Mouse (Mus musculus): ENCODE measurements around the gene Mapk12.

Gene Mapk12

DNA sequence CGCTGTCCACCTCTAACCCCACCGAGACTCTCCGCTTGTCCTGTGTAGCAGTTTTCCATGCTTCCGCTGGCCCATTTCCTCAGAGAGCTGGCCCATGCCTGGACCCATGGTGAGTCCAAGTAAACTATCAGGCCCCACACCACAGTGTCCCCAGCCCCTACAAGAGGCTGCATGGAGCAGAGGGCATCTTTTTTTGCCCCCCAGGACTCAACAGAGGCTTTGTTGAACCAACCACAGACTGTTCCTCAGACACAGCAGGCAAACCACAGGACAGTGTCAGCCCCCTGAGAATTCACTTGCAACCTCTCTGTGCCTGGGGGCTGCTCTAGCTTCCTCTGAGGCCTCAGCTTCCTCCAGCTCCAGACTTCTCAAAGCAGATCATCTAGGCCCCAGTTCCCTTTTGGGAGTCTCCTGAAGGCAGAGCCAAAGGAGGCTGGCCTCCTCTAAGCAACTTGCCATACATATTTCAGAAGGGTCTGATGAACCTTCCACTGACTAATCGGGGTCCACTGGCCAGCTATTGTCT lies 31.1 kb upstream of the Mapk12 start:
- peak in 1 of 2 experiments; percentile 18 for DNase-seq (ENCODE audit: low spot score in 2 of 2)

DNA sequence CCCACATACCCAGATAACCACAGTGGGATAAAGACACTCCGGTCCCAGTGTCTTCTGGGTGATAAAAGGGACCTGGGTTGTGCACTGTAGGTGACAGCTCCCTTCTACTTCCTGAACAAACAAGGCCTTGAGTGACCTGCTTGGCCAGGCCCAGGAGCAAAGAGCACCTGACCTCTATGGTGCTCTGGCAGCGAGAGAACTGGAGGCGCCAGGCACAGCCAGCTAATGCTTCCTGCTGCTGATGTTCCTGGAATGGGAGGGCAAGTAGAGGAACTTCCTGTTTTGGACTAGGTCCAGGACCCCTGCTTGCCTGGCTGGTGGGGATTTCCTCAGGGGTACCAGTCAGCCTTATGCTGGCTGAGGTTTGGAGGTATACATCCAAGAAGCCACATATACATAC lies 29.6 kb upstream of the Mapk12 start:
- DNase-seq (ENCODE audit: low spot score in 2 of 2) = no peak

DNA sequence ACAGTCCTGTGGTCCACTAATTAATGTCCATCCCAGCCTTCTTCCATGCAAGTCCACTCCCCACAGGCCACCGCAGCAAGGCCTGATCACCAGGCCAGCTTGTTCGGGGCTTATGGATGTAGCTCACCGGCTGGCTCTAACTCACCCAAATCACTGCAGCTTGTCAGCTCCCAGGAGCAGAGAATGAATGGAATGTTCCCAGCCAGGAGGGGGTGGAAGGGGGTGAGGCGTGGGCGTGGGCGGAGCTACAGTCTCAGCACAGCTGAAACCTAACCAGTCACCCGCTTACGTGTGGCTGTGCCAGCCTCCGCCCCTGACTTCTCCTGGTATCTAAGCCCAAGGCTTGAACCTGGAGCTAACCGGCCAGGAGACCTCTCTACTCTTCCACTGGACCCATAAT lies 28.9 kb upstream of the Mapk12 start:
- no peak for DNase-seq (ENCODE audit: low spot score in 2 of 2)

DNA sequence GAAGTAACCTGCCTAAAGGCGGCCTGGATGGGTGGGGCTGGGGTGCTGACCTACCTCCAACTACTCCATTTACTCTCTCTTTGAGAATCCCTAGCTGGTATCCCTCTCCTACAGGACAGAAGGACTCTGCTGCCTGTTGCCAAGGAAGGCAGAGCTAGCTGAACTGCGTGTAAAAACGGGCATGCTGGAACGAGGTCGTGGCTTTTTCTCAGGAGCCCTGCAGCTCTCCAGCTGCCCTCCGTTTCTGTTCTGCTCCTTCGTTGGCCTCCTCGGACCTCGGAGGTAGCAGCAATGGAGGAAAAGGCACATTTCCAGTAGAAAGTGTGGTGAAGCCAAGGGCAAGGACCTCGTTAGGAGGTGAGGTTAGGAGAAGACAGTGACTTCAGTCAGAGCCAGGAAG lies 28.4 kb upstream of the Mapk12 start:
- no peak for DNase-seq (ENCODE audit: low spot score in 2 of 2)

DNA sequence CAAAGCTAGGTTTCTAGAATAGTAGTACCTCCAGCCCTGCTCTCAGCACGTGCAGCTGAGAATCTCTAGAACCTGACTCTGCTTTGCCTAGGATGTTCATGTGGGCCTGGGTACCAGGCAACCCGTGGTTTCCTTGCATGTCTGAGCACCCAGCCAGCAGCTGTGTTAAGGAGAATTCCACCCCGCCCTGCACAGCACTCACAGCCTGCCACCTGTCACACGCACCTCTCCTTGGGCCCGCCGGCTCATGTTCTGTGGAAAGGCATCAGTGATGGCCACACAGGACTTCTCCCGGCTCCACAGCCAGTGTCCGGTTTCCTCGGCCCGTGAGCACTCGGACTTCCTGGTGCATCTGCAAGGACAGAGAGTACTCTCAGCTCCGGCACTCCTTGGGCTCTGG lies 25.0 kb upstream of the Mapk12 start:
- DNase-seq (ENCODE audit: low spot score in 2 of 2) = no peak

DNA sequence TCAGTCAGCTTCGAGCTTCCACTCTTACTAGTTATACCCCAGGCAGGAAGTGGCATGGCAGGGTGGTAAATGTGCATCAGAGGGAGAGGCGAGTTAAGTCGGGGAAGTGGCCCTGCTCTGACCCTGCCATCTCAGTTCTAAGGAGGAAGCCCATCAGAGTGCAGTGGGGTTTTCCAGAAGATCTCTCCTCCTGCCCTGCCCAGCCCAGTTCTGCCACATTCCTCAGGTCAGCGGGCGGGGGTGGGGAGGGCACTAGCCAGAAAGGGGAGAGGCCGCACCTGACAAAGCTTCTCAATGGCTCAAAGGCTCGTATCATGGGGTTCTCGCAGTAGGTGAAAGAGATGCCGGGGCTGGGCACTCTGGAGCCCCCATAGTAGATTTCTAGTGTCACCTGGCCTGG lies 20.9 kb upstream of the Mapk12 start:
- DNase-seq (ENCODE audit: low spot score in 2 of 2) = no peak

DNA sequence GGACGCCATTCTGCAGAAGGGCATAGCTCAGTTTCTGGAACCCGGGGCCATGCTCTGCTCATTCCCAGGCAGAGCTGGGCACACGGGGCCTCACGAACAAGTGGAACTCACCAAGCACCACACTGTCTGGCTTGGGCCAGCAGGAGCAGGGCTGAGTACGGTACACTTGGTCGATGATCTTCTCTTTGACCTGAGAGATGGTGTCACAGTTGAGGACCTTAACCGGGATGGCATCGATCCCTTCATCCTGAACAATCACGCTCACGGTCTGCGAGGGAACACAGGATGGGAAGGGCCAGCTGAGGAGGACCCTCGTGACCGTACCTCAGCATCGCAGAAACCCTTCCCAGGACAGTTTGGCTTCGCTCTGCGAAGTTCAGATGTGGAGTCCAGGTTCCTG lies 18.0 kb upstream of the Mapk12 start:
- no peak for DNase-seq (ENCODE audit: low spot score in 2 of 2)

DNA sequence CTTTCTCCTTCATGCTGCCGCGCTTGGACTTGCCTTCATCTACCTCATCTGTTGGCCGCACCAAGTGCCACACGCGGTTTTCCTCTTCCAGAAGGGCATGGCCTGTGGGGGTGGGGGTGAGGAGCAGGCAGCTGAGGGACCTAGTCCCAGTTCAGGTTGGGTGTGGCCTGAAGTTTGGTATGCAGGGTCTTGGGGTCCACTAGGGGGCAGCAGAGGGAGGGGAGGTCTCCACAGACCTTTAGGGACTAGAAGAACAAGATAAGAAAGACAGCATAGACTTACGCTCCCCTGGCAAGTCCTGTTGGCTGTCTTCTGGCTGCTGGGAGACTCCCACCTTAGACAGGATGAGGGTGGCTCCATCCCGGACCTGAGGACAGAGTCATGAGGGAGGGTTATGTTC lies 17.5 kb upstream of the Mapk12 start:
- peak; percentile 71 to 80 for DNase-seq (ENCODE audit: low spot score in 2 of 2)

DNA sequence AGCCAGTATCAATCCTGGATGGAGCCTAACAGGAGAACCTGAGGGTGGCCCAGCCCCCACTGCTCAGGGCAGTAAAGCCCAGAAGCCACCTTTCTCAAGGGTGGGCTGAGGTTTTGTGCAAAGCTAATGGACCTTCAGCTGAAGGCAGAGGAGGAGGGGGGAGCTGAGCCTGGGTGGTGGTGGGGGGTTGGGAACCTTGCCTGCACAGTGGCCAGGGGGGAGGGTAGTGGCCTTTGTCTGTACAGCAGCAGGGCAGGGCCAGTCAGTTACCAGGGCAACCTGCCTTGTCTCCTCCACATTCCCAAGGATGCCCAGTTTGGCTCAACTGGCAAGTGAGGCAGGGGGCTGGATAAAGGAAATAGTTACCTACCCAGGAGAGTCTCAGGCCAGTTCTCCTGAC lies 11.8 kb upstream of the Mapk12 start:
- no peak for DNase-seq (ENCODE audit: low spot score in 2 of 2)

DNA sequence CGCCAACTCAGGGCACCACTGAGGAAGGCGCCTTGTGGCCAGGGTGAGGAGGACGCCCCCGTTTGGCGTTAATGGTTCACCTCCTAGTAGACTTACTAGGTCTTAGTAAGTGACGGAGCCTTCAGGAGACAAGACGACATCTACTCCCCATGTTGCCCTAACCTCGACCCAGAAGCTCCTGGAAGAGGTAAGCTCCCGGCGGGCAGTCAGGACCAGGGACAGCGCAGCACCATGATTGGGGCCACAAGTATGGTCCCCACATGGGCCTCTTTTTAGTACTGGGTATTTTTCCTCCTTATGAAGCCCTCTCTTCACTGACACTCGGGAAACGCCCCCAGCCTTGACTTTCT lies 9.5 kb upstream of the Mapk12 start:
- peak in 1 of 2 experiments; percentile 34 for DNase-seq (ENCODE audit: low spot score in 2 of 2)

DNA sequence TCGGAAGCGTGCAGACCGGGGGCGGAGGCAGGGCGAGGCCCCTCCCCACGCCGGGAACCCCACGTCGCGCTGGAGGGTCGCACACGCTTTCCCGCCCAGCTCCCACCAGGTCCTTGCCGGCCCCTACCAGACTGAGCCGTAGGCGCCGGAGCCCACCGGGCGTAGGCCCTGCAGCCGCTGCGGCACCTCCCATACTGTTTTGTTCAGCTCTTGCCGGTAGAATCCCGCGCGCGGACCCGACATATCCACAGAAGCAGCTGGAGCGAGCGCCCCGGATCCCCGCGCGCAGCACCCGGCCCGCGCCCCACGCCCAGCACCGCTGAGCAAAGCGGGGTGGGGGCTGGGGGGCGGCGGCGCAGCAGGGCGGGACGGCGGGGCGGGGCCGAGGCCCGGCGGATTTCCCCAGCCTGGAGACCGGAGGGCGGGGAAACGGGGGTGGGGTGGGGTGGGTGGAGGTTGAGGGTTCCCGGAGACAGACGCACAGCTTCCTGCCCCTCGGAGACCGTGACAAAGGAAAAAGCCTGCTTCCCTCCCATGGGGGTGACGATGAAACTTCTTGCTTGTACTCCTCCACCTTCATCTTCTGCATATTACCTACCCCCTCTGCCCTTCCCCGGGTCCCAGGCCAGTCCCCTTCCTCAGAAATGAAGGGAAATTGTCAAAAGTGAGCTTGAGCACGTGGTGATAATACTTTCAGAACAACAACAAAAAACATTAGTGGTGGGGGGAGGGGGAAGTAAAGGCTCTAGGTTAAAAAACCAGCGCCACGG lies 9.0 kb upstream of the Mapk12 start, which contains the start of gene Mapk11:
TSS of gene Mapk11 (minus strand) at position 358 of the 770 bp plus-strand sequence.
- DNase-seq (ENCODE audit: low spot score in 2 of 2) = peak; percentile 60 to 65

DNA sequence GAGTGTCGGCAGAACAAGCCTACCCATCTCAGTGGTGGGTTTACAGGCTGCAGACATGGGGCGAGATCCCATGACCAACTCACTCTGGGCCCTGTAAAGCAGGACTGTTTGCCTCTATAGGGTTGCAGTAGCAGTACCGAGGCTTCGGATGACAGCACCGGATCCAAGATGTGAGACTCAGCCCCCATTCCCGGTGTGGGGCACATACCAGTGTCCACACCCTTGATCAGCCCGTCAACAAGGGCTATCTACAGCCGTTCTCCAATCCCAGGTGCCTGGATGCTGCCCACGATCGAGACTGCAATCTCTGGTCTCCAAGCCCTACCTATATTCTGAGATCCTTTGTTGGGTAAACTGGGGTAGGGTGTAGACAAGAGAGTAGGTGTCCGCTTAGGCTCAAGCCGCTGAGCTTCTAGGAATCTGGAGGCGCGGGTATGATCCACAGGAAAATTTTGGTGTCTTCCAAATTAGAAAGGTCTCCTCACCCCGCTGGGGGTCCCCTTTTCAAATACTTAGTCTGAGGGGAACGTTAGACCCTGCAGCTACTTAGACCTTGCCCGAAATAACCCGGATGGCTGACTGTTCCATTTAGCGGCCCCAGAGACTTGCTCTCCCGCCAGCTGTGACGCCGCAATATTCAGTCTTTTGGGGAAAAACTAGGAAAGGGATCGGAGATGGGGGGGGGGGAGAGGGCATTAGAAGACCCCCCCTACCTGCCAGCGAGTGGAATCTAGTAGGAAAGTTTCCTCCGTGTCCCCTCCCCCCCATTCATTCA lies 8.2 kb upstream of the Mapk12 start:
- DNase-seq (ENCODE audit: low spot score in 2 of 2) = no peak

DNA sequence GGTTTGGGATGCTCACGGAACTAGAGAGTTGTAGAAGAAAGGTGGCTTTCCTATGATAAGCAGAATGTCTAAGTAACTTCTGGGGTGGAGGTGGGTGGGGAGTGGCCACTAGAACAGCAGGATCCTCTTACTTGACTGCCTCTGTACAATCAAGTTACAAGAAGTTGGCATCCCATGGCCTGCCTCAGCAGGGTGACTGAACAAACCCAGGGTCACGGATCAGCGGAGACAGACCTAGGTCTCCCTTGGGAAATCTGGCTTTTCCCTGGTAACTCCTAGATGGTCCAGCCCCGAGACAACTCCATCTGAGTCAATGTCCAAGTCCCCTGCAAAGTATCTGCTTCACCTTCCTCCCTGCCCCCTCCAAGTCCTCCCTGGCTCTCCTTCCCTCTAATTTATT lies 7.4 kb upstream of the Mapk12 start:
- no peak for DNase-seq (ENCODE audit: low spot score in 2 of 2)

DNA sequence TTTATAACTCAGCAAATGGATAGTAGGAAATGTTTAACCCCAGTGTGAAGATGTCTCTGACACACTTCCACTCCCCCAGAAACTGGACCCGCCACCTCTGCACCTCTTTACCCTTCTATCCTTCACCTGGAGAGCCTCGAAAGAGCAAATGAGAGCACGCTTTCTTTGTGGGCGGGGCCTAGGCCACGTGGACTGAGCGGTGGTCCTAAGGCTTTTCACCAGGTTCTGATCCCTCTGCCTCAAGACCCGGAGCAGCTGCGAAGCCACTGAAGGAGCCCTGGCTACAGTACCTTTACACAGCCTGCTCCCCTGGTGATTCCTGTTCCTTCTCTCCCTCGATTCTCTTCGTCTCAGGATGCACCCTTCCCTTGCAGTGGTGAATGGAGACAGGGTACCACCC lies 7.0 kb upstream of the Mapk12 start:
- no peak for DNase-seq (ENCODE audit: low spot score in 2 of 2)

DNA sequence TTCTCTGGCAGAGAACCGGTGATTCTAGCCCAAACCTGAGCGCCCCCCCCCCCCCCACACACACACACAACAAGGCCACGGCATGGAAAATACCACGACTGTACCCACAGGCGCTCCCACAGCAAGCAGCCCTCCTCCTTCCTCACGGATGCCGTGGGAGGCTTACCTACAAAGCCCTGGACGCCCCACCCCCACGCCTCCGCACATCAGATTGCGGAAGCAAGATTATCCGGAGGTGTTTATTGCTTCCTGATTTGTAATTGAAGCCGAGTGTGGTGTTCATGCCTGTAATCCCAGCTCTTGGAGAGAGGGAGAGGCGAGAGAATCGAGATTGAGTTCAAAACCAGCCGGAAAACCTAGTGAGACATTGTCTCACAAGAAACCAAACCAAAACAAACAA lies 6.5 kb upstream of the Mapk12 start:
- peak; percentile 84 to 87 for DNase-seq (ENCODE audit: low spot score in 2 of 2)

DNA sequence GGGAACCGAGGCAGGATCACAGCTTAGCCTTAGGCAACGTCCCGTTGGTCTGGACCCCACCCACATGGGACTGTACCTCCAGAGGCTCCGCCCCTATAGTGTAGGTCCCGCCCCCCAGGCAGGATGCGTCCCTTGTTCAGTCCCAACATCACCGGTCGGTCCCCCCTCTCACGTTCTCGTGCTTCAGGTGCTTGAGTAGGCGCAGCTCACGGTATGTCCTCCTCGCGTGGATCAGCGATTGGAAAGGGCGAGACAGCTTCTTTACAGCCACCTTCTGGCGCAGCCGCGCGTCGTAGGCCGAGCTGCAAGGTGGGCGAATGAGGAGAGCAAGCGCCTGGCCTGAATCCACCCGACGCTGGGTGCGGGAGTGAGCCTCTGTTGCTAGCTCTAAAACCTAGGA lies 6.0 kb upstream of the Mapk12 start:
- peak; percentile 75 to 78 for DNase-seq (ENCODE audit: low spot score in 2 of 2)

DNA sequence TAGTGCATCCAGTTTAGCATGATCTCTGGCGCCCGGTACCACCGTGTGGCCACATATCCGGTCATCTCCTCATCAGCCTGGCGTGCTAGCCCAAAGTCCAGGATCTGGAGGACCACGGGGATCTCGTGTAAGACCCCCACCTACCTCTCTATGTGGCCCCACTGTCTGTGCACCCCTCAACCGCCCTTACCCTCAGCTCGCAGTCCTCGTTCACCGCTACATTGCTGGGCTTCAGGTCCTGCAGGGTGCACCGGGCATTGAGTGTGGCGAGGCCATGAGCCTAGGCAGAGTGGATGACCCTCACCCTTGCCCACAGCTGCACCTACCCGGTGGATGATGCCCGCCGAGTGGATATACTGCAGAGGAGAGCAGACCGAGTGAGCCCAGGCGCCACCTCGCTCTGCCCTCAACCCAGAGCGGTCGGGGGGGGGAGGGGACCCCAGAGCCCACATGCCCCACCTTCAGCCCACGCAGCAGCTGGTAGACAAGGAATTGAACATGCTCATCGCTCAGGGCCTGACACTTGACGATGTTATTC lies 5.4 kb upstream of the Mapk12 start:
- DNase-seq (ENCODE audit: low spot score in 2 of 2) = no peak

DNA sequence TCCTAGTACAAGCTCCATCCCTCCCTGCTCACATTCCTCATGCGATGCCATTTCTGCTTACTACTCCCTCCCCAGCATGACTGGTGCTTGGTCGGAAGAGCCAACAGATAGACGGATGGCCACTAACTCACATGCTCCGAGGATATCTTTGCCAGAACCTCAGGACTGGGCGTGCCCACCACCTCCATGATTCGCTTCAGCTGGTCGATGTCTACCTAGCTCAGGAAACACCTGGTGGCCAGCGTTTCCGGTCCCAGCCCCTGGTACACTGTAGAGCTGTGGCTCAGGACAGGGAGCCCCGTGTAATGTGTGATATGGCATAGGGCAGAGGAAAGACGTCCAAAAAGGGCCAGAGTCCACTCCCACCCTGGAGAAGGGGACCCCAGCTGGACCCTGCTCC lies 4.5 kb upstream of the Mapk12 start:
- DNase-seq (ENCODE audit: low spot score in 2 of 2) = no peak

DNA sequence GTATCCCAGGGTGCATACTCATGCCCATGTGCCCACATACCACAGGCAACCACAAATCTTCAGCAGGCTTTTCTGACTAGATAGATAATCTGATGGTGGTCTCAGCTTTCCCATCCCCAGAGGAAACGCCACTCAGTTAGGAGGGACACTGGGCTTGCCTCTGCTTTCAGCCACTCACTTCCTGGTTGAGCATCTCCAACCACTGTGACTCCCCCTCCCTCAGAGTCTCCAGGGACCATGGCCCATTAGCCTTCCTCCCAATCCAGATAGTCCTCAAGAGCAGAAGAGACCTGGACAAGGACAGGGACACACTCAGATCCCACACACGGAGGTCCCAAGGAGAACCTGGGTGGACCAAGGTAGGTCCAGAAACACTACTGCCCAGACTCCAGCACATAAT lies 2.6 kb upstream of the Mapk12 start:
- DNase-seq (ENCODE audit: low spot score in 2 of 2) = no peak

DNA sequence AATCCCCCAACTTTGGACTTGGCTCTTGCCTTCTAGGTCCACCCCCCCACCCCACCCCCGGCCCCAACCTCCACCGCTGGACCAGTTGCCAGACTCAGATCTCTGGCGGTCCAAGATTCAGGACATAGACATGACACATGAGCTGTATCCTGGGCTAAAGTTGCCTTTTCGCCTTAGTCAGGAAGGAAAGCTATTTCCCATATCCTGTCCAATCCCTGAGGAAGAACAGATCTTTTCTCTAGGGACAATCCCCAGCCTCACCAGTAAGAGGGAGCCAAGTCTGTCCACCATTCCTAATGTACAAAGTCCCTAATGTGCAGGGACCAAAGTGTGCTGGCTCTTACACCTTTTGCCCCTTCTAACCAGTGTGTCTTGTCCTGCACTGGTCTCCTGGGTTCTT lies 1.4 kb upstream of the Mapk12 start:
- DNase-seq (ENCODE audit: low spot score in 2 of 2) = no peak

DNA sequence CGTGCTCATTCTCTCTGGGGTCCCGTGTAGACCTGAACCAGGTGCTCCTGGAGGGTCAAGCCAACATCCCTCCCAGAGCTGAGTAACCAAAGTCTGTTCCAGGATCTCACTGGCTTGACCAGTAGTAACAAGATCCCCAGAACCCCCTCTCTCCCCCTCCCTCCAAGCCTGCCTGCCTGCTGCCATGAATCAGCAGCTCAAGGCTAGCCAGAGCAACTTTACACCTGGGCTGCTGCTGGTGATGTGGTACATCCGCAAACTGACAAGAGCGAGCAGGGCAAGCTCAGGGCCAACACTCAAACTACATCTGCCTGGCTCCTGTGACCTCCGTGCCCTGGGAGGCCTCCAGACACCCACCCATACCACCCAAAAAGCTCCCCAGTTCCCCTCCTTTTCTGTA lies 940 bp upstream of the Mapk12 start:
- DNase-seq (ENCODE audit: low spot score in 2 of 2) = no peak

DNA sequence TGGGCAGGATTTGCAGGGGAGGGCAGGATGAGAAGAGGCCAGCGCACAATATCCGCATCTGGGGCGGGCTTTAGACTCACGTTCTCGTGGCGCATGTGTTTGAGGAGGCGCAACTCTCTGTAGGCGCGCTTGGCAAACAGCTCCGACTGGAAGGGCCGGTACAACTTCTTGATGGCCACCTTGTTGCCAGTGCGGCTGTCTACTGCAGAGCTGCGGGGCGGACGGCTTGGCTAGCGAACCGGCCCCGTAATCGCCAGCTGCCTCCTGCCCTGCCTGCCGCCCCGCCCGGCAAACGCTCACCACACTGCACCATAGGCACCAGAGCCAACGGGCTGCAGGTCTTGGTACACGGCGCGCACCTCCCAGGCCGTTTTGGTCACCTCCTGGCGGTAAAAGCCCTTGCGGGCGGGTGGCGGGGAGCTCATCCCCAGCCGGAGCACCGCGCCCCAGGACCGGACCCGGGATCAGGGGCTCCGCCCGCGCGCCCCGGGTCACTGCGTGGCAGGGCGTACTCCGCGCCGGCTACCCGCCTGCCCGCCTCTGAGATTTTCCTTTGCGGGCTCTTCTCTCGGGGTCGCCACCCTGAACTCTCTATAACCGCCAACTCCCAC lies 350 bp downstream of the Mapk12 start:
- no peak for DNase-seq (ENCODE audit: low spot score in 2 of 2)

Measured in spleen, postnatal 36 days (tissue).